Mouse (Mus musculus): ENCODE results near the gene Slc10a7.

DNA sequence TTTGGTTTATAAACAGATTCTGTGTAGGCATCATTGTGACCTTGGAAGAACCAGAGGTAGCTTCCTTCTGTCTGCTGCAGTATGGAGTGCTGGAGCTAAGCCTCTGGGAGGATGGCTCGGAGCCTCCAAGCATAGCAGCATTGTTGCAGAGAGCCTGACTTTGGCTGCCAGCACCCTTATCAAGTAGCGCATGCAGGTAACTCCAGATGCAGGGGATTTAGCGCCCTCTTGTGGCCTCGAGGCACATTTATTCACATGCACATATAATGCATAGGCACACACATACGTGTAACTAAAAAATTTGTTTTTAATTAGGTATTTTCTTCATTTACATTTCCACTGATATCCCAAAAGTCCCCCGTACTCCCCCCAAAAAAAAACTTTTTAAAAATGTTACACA lies 52.5 kb downstream of the Slc10a7 start:
- TF ChIP-seq CTCF (IDR thresholded peaks at IDR 0.05; ENCODE audit: low read depth) (peak; percentile 67), EP300 (IDR thresholded peaks at IDR 0.05; ENCODE audit: low read depth) (no peak)

All from liver, embryonic 14.5 days (tissue).